Comparison of ENCODE assay signal across 8 mouse cellular contexts in genomic region chr6:83774781-83775563, GRCm38 (mm10). TPM values are rescaled to one million over a fixed set of nuclear protein-coding genes. Genes with fewer than 3 reads are reported as not detected.
DNase-seq lines count a peak whose midpoint lies in the region; ATAC-seq and TF ChIP-seq lines count a peak whose summit lies in the region.

No protein-coding gene starts in this region.

- no peak for TF ChIP-seq POLR2A in cortical plate, adult 2 months (IDR thresholded peaks at IDR 0.05; ENCODE audit: extremely low read depth, insufficient read depth, low read length)
- no peak for TF ChIP-seq POLR2A in olfactory bulb, adult 2 months (IDR thresholded peaks at IDR 0.05; ENCODE audit: insufficient read depth, low read depth, low read length)

- H3K4me1 ChIP-seq in cortical plate, adult 2 months (ENCODE audit: control insufficient read depth, insufficient read depth, low read length), result peaks cover 6% of the 10 kb centered on the region
- H3K4me1 ChIP-seq in heart, embryonic 16.5 days (ENCODE audit: control insufficient read depth, insufficient read depth, low read length), result peaks cover 9% of the 10 kb centered on the region
- peaks cover 12% of the 10 kb centered on the region for H3K4me1 ChIP-seq in liver, embryonic 11.5 days (replicated peaks; ENCODE audit: control insufficient read depth, insufficient read depth, low read length)
- H3K4me1 ChIP-seq in olfactory bulb, adult 2 months (ENCODE audit: control insufficient read depth, insufficient read depth, low read length), result peaks cover 18% of the 10 kb centered on the region

- no peak for TF ChIP-seq CTCF in cortical plate, adult 2 months (IDR thresholded peaks at IDR 0.05; ENCODE audit: extremely low read depth, insufficient read depth, low read length)
- TF ChIP-seq CTCF in olfactory bulb, adult 2 months (IDR thresholded peaks at IDR 0.05; ENCODE audit: insufficient read depth, low read depth, low read length), result no peak

- no peaks in the 10 kb centered on the region for H3K27me3 ChIP-seq in heart, embryonic 16.5 days (ENCODE audit: control insufficient read depth, insufficient read depth, low read length)
- H3K27me3 ChIP-seq in liver, embryonic 11.5 days (replicated peaks; ENCODE audit: control insufficient read depth, insufficient read depth, low read length), result no peaks in the 10 kb centered on the region

- no peaks in the 10 kb centered on the region for H3K9me3 ChIP-seq in heart, embryonic 16.5 days (replicated peaks; ENCODE audit: control insufficient read depth, low read length)
- no peaks in the 10 kb centered on the region for H3K9me3 ChIP-seq in liver, embryonic 11.5 days (ENCODE audit: control insufficient read depth, low read length)

- peak overlapping the region; percentile 97 for H3K9ac ChIP-seq in heart, embryonic 16.5 days (ENCODE audit: low read length)
- H3K9ac ChIP-seq in liver, embryonic 11.5 days (ENCODE audit: low read depth, low read length), result peak overlapping the region; percentile 96

- peak overlapping the region; percentile 78 for H3K4me3 ChIP-seq in cortical plate, adult 2 months (ENCODE audit: insufficient read depth, low read length)
- peak overlapping the region; percentile 96 for H3K4me3 ChIP-seq in heart, embryonic 16.5 days (ENCODE audit: low read length)
- H3K4me3 ChIP-seq in liver, embryonic 11.5 days (ENCODE audit: low read depth, low read length), result peak overlapping the region; percentile 95
- peak overlapping the region; percentile 87 for H3K4me3 ChIP-seq in olfactory bulb, adult 2 months (ENCODE audit: insufficient read depth, low read depth, low read length)

- peak; percentile 38 to 39 for DNase-seq in spleen, postnatal 10 days (ENCODE audit: low spot score in 2 of 2)
- no peak for DNase-seq in spleen, postnatal 36 days (ENCODE audit: low spot score in 2 of 2)
- DNase-seq in liver, embryonic 11.5 days (ENCODE audit: low spot score), result peak; percentile 58
- no peak for DNase-seq in ovary, adult 18-20 months (ENCODE audit: low spot score)
- DNase-seq in spleen, adult 18-20 months, result no peak

- WGBS in heart, embryonic 16.5 days, result 1% methylated on average over 14 of the region's 14 CpGs
- WGBS in liver, embryonic 11.5 days, result 1% methylated on average over 14 of the region's 14 CpGs
- 1% methylated on average over 14 of the region's 14 CpGs for WGBS in olfactory bulb, adult 2 months

- no peak for ATAC-seq in heart, embryonic 16.5 days (replicated peaks; ENCODE audit: extremely low read depth, insufficient read depth, low FRiP score)
- peak; percentile 50 for ATAC-seq in liver, embryonic 11.5 days (replicated peaks; ENCODE audit: low FRiP score)

- H3K4me2 ChIP-seq in heart, embryonic 16.5 days (ENCODE audit: low read depth, low read length), result peak overlapping the region; percentile 92
- H3K4me2 ChIP-seq in liver, embryonic 11.5 days, result peak overlapping the region; percentile 94

- peak overlapping the region; percentile 18; the same call in 1 of the 2 replicates for H3K27ac ChIP-seq in cortical plate, adult 2 months (ENCODE audit: insufficient read depth, low read length)
- H3K27ac ChIP-seq in heart, embryonic 16.5 days (ENCODE audit: low read length), result peak overlapping the region; percentile 95
- H3K27ac ChIP-seq in liver, embryonic 11.5 days (ENCODE audit: low read depth, low read length), result peak overlapping the region; percentile 86
- H3K27ac ChIP-seq in olfactory bulb, adult 2 months (ENCODE audit: insufficient read depth, low read depth, low read length), result no peak overlapping the region

- peaks cover 8% of the 10 kb centered on the region for H3K36me3 ChIP-seq in heart, embryonic 16.5 days (ENCODE audit: control insufficient read depth, insufficient read depth)
- H3K36me3 ChIP-seq in liver, embryonic 11.5 days (ENCODE audit: control insufficient read depth, insufficient read depth, low read length), result peaks cover 17% of the 10 kb centered on the region

RNA-seq across cellular contexts. Expression of gene Tex261, which starts 0.6 kb away (rescaled TPM):
- polyA plus RNA-seq in cortical plate, adult 2 months (2012; rRNA removed), result 39.8 and 41.4 TPM in 2 replicates
- polyA plus RNA-seq in heart, embryonic 16.5 days (2015; fragmentation: Nextera tagmentation; extraction: Ambion mirVana), result 89.9 and 108 TPM in 2 replicates
- polyA plus RNA-seq in liver, embryonic 11.5 days (2014; fragmentation: Nextera tagmentation; extraction: Ambion mirVana), result 69.8 and 77.3 TPM in 2 replicates
- 568 TPM in 1 of 2 replicates, not detected in the other for polyA plus RNA-seq in olfactory bulb, adult 2 months (2012; ENCODE audit: insufficient read depth, insufficient read length, low replicate concordance, missing spikeins)

RNA-seq across cellular contexts. Expression of gene Ankrd53, which starts 12.5 kb away (rescaled TPM):
- not detected in 2 replicates for polyA plus RNA-seq in cortical plate, adult 2 months (2012; rRNA removed)
- not detected in 2 replicates for polyA plus RNA-seq in heart, embryonic 16.5 days (2015; fragmentation: Nextera tagmentation; extraction: Ambion mirVana)
- polyA plus RNA-seq in liver, embryonic 11.5 days (2014; fragmentation: Nextera tagmentation; extraction: Ambion mirVana), result 0.18 TPM in 1 of 2 replicates, not detected in the other
- polyA plus RNA-seq in olfactory bulb, adult 2 months (2012; ENCODE audit: insufficient read depth, insufficient read length, low replicate concordance, missing spikeins), result not detected in 2 replicates

RNA-seq across cellular contexts. Expression of gene Nagk, which starts 19.8 kb away (rescaled TPM):
- 38.7 and 40.5 TPM in 2 replicates for polyA plus RNA-seq in cortical plate, adult 2 months (2012; rRNA removed)
- polyA plus RNA-seq in heart, embryonic 16.5 days (2015; fragmentation: Nextera tagmentation; extraction: Ambion mirVana), result 67.5 and 69.6 TPM in 2 replicates
- 19.9 and 25.0 TPM in 2 replicates for polyA plus RNA-seq in liver, embryonic 11.5 days (2014; fragmentation: Nextera tagmentation; extraction: Ambion mirVana)
- not detected in 2 replicates for polyA plus RNA-seq in olfactory bulb, adult 2 months (2012; ENCODE audit: insufficient read depth, insufficient read length, low replicate concordance, missing spikeins)

RNA-seq across cellular contexts. Expression of gene Atp6v1b1, which starts 32.2 kb away (rescaled TPM):
- polyA plus RNA-seq in cortical plate, adult 2 months (2012; rRNA removed), result not detected in 2 replicates
- 0.09 and 0.32 TPM in 2 replicates for polyA plus RNA-seq in heart, embryonic 16.5 days (2015; fragmentation: Nextera tagmentation; extraction: Ambion mirVana)
- polyA plus RNA-seq in liver, embryonic 11.5 days (2014; fragmentation: Nextera tagmentation; extraction: Ambion mirVana), result not detected in 2 replicates
- polyA plus RNA-seq in olfactory bulb, adult 2 months (2012; ENCODE audit: insufficient read depth, insufficient read length, low replicate concordance, missing spikeins), result not detected in 2 replicates

RNA-seq across cellular contexts. Expression of gene Paip2b, which starts 56.6 kb away (rescaled TPM):
- polyA plus RNA-seq in cortical plate, adult 2 months (2012; rRNA removed), result 41.4 and 44.5 TPM in 2 replicates
- 12.3 and 13.9 TPM in 2 replicates for polyA plus RNA-seq in heart, embryonic 16.5 days (2015; fragmentation: Nextera tagmentation; extraction: Ambion mirVana)
- 8.4 and 9.2 TPM in 2 replicates for polyA plus RNA-seq in liver, embryonic 11.5 days (2014; fragmentation: Nextera tagmentation; extraction: Ambion mirVana)
- polyA plus RNA-seq in olfactory bulb, adult 2 months (2012; ENCODE audit: insufficient read depth, insufficient read length, low replicate concordance, missing spikeins), result not detected in 2 replicates

Comparison
In these comparisons a context has a peak if more than half of its experiments do, and no peak if none do; other contexts are left out.
1. DNase-seq: peak in spleen, postnatal 10 days (2 of 2) and liver, embryonic 11.5 days (single experiment); none in spleen, postnatal 36 days (0 of 2), ovary, adult 18-20 months (single experiment) and spleen, adult 18-20 months (0 of 2).
2. RNA of gene Nagk, which starts 19.8 kb away (polyA plus RNA-seq): 67.5 to 69.6 TPM in heart, embryonic 16.5 days, 38.7 to 40.5 TPM in cortical plate, adult 2 months and 19.9 to 25.0 TPM in liver, embryonic 11.5 days; not detected in olfactory bulb, adult 2 months; every median in the first group is over 10 times any median in the second.
3. Peak in every context shown above with its lines, with median percentiles within 50 percentile points of each other: H3K4me3 ChIP-seq.